Mouse (Mus musculus) G1E (cell line): ENCODE results near the gene Best3.
"Not testable (repeated sequence)": the region's sequence is repeated elsewhere in the genome, so short reads cannot be mapped to it uniquely, and the experiment has no call there.

ENCODE experiments used
- CTCF ChIP-seq: IDR thresholded peaks from 2 replicates; pipeline ENCODE4 v1.5.1; 2012; ENCODE audit warnings: low read depth, low read length, inconsistent platforms, mixed read lengths
- GATA1 ChIP-seq: IDR thresholded peaks from 2 replicates; pipeline ENCODE4 v1.6.1; 2012; ENCODE audit warnings: borderline replicate concordance, low read length, inconsistent platforms, mixed read lengths
- GATA2 ChIP-seq: IDR thresholded peaks from 2 replicates; pipeline ENCODE4 v1.6.1; 2012; ENCODE audit warnings: low read depth, low read length, inconsistent platforms, borderline replicate concordance
- TAL1 ChIP-seq: conservative IDR thresholded peaks from 2 replicates; pipeline ENCODE4 v1.6.1; 2012; ENCODE audit warnings: low read depth, low read length, inconsistent platforms, mixed read lengths

GRCm38 (mm10) chr10:117043497-117044166 lies 57.5 kb downstream of the Best3 start:
- not testable (repeated sequence) for TF ChIP-seq CTCF, GATA2, TAL1, GATA1
